Mouse (Mus musculus) MEL (cell line): ENCODE results near the gene Tnik.

Source experiments
- CHD2 ChIP-seq: IDR thresholded peaks from 2 replicates; pipeline ENCODE4 v1.6.1; 2011; ENCODE audit warnings: low read length, improper control_type of control experiment
- CTCF ChIP-seq, 3 experiments: IDR thresholded peaks in 2 of 3; conservative IDR thresholded peaks in 1 of 3; 2 replicates each; pipeline ENCODE4 v1.5.1; 2011 to 2012; ENCODE audit warnings: low read length in 3 of 3, low read depth in 2 of 3, mild to moderate bottlenecking in 2 of 3, improper control_type of control experiment in 1 of 3, inconsistent platforms in 1 of 3, mixed read lengths in 1 of 3, moderate library complexity in 1 of 3; ENCODE audit not compliant: control insufficient read depth in 1 of 3, insufficient read depth in 1 of 3, poor library complexity in 1 of 3, severe bottlenecking in 1 of 3
- ETS1 ChIP-seq: IDR thresholded peaks from 2 replicates; pipeline ENCODE4 v1.6.1; 2012; ENCODE audit warnings: low read depth, mild to moderate bottlenecking, inconsistent platforms, low read length, improper control_type of control experiment, moderate library complexity
- HCFC1 ChIP-seq: IDR thresholded peaks from 2 replicates; pipeline ENCODE4 v1.6.1; 2012; ENCODE audit warnings: low read depth, mild to moderate bottlenecking, inconsistent platforms, low read length, improper control_type of control experiment, moderate library complexity
- POLR2A ChIP-seq, 2 experiments: IDR thresholded peaks; 2 replicates each; pipeline ENCODE4 v1.6.1; 2011 to 2012; ENCODE audit warnings: low read length in 2 of 2, mild to moderate bottlenecking in 2 of 2, control low read depth in 1 of 2, improper control_type of control experiment in 1 of 2, low read depth in 1 of 2, moderate library complexity in 1 of 2; ENCODE audit not compliant: control insufficient read depth in 1 of 2, insufficient read depth in 1 of 2, poor library complexity in 1 of 2
- TCF12 ChIP-seq: IDR thresholded peaks from 2 replicates; pipeline ENCODE4 v1.6.1; 2014; ENCODE audit warnings: low read depth, mild to moderate bottlenecking, inconsistent platforms, low read length, improper control_type of control experiment, moderate library complexity

DNA sequence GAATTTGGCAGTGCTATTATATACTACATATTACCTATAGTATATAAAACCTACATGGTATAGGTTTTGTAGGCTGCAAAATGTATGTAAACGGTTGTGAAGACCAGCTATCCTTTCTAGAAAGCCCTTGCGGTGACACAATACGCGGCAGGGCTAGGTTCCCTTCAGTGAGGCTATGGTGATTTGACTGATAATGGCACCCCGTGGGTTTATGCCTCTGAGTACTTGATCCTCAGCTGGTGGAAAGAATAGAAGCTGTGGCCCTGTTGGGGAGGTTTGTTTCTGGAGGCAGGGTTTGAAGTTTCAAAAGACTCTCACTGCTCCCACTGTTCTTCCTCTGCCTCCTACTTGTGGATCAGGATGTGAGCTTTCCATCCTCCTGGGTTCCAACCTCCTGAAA is 46.0 kb upstream of the Tnik start:
- no peak for TF ChIP-seq POLR2A (IDR thresholded peaks at IDR 0.05; ENCODE audit: control insufficient read depth in 1 of 2, insufficient read depth in 1 of 2, low read depth in 1 of 2, low read length in 2 of 2, poor library complexity in 1 of 2)
- TF ChIP-seq CTCF (IDR thresholded peaks at IDR 0.05 in 2 of 3, conservative IDR thresholded peaks at IDR 0.05 in 1 of 3; ENCODE audit: control insufficient read depth in 1 of 3, insufficient read depth in 1 of 3, low read depth in 2 of 3, low read length in 3 of 3, poor library complexity in 1 of 3, severe bottlenecking in 1 of 3), result no peak
- no peak for TF ChIP-seq TCF12
- TF ChIP-seq HCFC1, result no peak
- TF ChIP-seq CHD2, result no peak
- TF ChIP-seq ETS1, result no peak
